Mouse (Mus musculus): ENCODE measurements around the gene Map3k11. TPM values are rescaled to one million over a fixed set of nuclear protein-coding genes. Genes with fewer than 3 reads are reported as not detected.

Map3k11 gene
- total RNA-seq, 2 experiments from 2014 or later: 8.7 to 11.8 TPM

DNA sequence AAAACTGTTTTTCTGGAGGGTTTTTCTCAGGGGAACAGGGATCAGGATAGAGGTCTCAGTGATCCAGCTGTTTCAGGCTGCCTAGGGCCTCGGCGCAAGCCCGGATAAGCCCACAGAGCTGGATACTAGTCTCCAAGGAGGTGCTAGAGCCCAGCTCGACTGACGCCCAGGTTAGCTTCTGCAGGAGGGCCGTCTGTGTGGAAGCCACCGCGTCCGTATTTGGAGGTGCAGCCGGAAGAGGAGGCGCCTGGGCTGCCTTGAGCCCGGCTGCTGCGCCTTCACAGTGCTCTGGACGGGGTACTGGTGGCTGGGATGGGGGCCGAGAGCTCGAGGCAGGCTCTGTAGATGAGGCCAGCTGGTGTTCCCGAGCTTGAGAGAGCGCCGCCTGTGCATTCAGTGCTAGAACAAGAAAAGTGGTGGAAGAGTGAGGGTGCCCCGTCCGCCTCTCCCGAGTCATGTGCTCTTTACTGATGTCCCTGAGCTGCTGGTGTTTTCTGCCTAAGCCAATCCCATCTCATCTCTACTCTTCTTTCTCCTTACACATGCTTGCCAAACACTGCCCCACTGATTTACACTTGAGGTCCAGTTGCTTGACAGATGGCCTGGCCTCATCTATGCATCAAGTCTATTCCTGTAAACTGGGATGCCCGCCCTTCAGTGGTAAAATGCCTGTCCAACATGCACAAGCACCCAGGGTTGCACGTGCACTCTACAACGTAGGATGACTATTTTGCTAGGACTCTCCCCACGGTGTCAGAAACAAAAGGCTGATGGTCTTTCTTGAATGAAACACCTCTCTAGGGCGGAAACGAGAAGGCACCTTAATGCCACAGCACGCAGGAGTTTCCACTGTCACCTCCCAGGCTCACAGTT, 42.0 kb downstream of the Map3k11 start:
- TF ChIP-seq CTCF (IDR thresholded peaks at IDR 0.05): peak; percentile 22; the same call in 1 of the 2 replicates
- Histone ChIP-seq H3K4me3 (peak overlapping the region; percentile 82), H3K27ac (peak overlapping the region; percentile 95)
- no peak for DNase-seq
- intact Hi-C loops (cut with DNase I): loop anchor here (2.0 kb wide), 1 partner anchor 40 kb away; the partner anchor contains the start of gene Scyl1

- Histone ChIP-seq H3K27ac (peak overlapping the region; percentile 91), H3K4me3 (peak overlapping the region; percentile 82)
- TF ChIP-seq CTCF (IDR thresholded peaks at IDR 0.05): no peak
- DNase-seq: peak; percentile 94
- intact Hi-C loops (cut with DNase I): loop anchor here (2.0 kb wide), 1 partner anchor 39 kb away; the partner anchor contains the start of gene Scyl1
These were observed 42.9 kb downstream of the Map3k11 start for GRCm38 (mm10) chr19:5731264-5731978.

- Histone ChIP-seq H3K27ac (no peak overlapping the region), H3K4me3 (no peak overlapping the region)
- intact Hi-C loops (cut with DNase I): no loop called here
- DNase-seq: no peak
- TF ChIP-seq CTCF (IDR thresholded peaks at IDR 0.05): no peak
These were observed 45.8 kb downstream of the Map3k11 start for GRCm38 (mm10) chr19:5734325-5734724.

GRCm38 (mm10) chr19:5739446-5739845, 50.9 kb downstream of the Map3k11 start:
- intact Hi-C loops (cut with DNase I): no loop called here
- TF ChIP-seq CTCF (IDR thresholded peaks at IDR 0.05): no peak
- DNase-seq: no peak
- Histone ChIP-seq H3K27ac (peak overlapping the region; percentile 94), H3K4me3 (no peak overlapping the region)

GRCm38 (mm10) chr19:5740320-5741317, 52.1 kb downstream of the Map3k11 start, which contains the start of gene Ltbp3:
Gene Ltbp3 (plus strand): TSS chr19:5740904.
- peak within 1 kb of the TSS; percentile 88 for H3K4me3 ChIP-seq
- peak within 1 kb of the TSS; percentile 94 for H3K27ac ChIP-seq
- intact Hi-C loops (cut with DNase I): loop anchor here (1.0 kb wide), 1 partner anchor 29 kb away; no protein-coding TSS in a partner anchor
- DNase-seq: peak; percentile 94
- TF ChIP-seq CTCF (IDR thresholded peaks at IDR 0.05): no peak

DNA sequence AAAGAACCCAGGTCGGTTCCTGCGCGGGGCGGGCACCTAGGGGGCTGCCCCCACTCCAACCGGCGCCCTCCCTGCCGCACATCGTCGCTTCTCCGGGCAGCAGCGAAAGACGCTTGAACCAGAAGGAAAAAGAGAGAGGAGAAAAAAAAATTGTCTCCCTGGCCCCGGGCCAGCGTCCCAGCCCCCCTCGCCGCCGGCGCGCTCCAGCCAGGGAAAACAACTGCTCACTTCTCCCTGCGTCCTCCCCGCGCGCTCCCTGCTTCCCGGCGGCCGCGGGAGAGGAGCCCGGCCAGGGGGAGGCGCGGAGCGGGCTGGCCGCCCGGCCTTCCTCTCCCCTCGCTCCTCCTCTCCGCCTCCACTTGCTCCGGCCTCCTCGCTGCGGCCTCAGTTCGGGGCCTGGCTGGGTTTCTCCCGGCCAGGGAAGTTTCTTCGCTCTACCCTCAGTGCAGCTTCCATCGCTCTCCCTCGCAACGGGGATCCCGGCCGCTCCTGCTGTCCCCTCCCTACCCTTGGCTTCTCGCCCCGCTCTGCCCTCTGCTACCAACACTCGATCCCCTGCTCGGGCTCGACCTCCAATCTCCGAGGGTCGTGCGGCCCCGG, 53.2 kb downstream of the Map3k11 start:
- Histone ChIP-seq H3K4me3 (peak overlapping the region; percentile 88), H3K27ac (peak overlapping the region; percentile 94)
- intact Hi-C loops (cut with DNase I): loop anchor here (1.0 kb wide), 1 partner anchor 28 kb away; no protein-coding TSS in a partner anchor
- DNase-seq: peak; percentile 92
- peak; percentile 34 for TF ChIP-seq CTCF (IDR thresholded peaks at IDR 0.05)

GRCm38 (mm10) chr19:5742241-5742641, 53.7 kb downstream of the Map3k11 start:
- Histone ChIP-seq H3K4me3 (peak overlapping the region; percentile 88), H3K27ac (peak overlapping the region; percentile 94)
- intact Hi-C loops (cut with DNase I): no loop called here
- TF ChIP-seq CTCF (IDR thresholded peaks at IDR 0.05): no peak
- peak; percentile 40 for DNase-seq

GRCm38 (mm10) chr19:5743576-5743975, 55.0 kb downstream of the Map3k11 start:
- DNase-seq: peak; percentile 37
- intact Hi-C loops (cut with DNase I): no loop called here
- peak overlapping the region; percentile 88 for H3K4me3 ChIP-seq
- 0 out of 2 replicates have a peak overlapping the region, but pooled peaks have one; percentile 2 for H3K27ac ChIP-seq
- TF ChIP-seq CTCF (IDR thresholded peaks at IDR 0.05): no peak

DNA sequence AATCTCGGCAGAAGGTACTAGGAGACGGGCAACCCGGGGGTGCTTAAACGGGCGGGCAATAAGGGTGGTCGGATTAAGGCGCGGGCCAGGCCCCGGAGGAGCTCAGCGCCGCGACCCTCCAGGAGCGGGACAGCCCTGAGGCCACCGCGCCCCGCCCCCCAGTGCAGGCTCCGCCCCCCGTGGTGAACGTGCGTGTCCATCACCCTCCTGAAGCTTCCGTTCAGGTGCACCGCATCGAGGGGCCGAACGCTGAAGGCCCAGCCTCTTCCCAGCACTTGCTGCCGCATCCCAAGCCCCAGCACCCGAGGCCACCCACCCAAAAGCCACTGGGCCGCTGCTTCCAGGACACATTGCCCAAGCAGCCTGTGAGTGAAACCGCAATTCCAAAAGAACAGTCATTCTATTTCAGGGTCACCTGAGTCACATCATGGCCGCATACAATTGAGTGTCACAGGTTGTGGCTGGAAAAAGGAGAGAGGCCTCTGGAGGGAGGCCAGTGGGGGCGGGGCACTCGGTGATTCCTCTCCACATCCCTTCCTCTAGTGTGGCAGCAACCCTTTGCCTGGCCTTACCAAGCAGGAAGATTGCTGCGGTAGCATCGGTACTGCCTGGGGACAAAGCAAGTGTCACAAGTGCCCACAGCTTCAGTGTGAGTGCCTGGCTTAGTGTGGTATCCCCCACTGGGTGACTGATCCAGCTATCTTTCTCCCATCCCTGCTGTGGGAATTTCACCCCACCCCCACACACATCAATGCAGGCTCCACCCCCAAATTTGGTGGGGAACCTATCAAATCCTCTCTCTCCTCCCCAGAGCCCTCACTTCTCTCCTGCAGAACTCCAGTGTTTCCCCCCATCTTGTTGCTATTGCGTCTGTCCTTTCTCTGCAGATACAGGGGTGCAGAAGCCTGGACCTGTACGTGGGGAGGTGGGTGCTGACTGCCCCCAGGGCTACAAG, 57.5 kb downstream of the Map3k11 start:
- intact Hi-C loops (cut with DNase I): no loop called here
- Histone ChIP-seq H3K27ac (no peak overlapping the region), H3K4me3 (no peak overlapping the region)
- no peak for TF ChIP-seq CTCF (IDR thresholded peaks at IDR 0.05)
- DNase-seq: peak; percentile 38

DNA sequence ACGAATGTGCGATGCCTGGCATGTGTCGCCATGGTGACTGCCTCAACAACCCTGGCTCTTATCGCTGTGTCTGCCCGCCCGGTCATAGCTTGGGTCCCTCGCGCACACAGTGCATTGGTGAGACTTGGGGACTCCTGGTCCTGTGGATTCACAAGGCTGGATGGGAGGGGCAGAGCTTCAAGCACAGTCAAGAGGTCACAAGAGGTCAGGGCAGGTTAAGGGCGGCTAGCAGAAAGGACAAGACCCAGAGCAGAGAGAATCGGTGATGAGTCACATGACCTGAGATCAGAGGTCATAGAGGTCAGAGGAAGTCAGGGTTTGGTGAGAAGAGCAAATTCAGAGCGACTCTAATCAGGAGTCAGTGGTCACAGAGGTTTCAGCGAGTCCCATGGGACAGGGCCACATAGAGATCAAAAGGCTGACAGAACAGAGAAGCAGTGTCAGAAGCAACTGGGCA, 58.4 kb downstream of the Map3k11 start:
- TF ChIP-seq CTCF (IDR thresholded peaks at IDR 0.05): no peak
- Histone ChIP-seq H3K27ac (no peak overlapping the region), H3K4me3 (no peak overlapping the region)
- intact Hi-C loops (cut with DNase I): no loop called here
- no peak for DNase-seq
